Mouse (Mus musculus): ENCODE data around the gene Prpf8.

Prpf8 gene

DNA sequence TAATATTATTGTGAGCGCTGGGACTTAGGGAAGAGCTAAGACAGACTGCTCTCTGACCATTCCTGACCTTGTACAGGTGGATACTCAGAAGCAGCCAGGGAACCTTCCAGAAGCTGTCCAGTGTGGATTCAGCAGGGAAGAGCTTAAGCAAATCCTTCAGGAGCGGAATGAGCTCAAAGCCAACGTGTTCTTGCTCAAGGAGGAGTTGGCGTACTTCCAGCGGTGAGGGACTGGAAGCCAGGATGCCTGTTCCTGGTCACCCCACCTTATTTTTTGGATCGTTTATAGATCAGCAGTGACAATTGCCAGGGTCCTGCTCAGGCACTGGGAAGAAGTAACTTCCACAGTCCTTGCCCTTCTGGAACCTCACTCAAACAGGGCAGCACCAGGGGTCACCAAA, 24.6 kb downstream of the Prpf8 start:
- no peak for TF ChIP-seq GATA4 (IDR thresholded peaks at IDR 0.05; ENCODE audit: insufficient replicate concordance, low read length)

DNA sequence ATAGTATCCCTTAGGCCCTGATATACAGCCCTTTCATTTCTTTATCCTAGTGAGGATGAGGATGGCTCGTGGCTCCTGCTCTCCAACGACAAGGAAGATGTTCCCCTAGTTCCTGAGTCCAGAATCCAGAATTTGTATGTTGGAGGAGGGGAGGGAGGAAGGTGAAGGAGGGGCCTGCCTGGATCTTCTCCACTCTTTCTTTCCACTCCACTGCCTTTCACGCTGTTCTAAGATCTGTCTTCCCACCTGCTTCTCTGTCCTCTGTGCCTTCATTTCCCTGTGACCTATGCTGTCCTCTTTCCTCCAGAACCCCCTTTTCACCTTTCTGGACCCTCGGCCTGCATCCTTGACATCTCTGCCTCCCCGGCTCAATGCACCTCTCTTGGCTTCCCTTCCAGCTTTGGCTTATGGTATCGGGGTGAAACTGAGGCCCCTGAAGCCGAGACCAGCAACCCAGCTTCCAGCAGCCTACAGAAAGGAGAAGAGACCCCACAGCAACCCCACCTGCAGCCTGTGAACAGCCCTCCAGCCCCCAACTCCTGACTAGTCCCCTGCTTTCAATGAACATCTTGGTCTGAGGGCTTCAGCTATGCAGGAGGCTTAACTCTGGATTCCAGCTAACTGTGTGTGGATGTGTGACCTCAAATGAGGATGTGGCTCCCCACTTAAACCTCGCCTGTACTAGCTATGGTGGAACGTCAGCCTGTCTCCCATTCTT, 25.8 kb downstream of the Prpf8 start:
- no peak for TF ChIP-seq GATA4 (IDR thresholded peaks at IDR 0.05; ENCODE audit: insufficient replicate concordance, low read length)

DNA sequence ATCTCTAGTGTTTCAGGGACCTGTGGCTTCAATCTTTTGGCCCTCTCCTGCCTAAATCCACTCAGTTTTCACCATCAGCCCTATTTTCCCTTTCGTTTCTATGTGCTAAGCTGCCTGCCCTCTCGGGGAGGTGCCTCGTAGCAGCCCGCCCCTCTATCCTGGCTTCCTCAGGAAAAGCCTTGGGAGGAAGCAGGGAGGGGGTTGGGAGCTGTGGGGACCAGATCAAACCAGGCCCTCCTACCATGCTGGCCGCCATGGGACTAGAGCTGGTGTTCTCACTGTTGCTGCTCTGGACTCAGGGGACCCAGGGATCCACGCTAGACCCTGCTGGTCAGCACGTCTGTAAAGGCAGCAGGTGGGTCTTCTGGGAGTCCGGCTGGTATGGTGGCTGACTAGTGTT, 26.7 kb downstream of the Prpf8 start, which contains the start of gene Scarf1:
Scarf1 (plus strand) TSS at position 205 of the 400 bp plus-strand sequence.
- no peak for TF ChIP-seq GATA4 (IDR thresholded peaks at IDR 0.05; ENCODE audit: insufficient replicate concordance, low read length)

DNA sequence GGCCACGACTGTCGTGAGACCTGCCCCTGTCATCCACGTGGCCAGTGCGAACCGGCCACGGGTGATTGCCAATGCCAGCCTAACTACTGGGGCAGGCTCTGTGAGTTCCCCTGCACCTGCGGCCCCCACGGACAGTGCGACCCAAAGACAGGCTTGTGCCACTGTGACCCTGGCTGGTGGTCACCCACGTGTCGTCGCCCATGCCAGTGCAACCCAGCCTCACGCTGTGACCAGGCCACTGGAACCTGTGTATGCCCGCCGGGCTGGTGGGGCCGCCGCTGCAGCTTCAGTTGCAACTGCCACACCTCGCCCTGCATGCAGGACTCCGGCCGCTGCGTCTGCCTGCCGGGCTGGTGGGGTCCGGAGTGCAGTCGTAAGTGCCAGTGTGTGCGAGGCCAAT, 28.6 kb downstream of the Prpf8 start:
- TF ChIP-seq GATA4 (IDR thresholded peaks at IDR 0.05; ENCODE audit: insufficient replicate concordance, low read length), result no peak

DNA sequence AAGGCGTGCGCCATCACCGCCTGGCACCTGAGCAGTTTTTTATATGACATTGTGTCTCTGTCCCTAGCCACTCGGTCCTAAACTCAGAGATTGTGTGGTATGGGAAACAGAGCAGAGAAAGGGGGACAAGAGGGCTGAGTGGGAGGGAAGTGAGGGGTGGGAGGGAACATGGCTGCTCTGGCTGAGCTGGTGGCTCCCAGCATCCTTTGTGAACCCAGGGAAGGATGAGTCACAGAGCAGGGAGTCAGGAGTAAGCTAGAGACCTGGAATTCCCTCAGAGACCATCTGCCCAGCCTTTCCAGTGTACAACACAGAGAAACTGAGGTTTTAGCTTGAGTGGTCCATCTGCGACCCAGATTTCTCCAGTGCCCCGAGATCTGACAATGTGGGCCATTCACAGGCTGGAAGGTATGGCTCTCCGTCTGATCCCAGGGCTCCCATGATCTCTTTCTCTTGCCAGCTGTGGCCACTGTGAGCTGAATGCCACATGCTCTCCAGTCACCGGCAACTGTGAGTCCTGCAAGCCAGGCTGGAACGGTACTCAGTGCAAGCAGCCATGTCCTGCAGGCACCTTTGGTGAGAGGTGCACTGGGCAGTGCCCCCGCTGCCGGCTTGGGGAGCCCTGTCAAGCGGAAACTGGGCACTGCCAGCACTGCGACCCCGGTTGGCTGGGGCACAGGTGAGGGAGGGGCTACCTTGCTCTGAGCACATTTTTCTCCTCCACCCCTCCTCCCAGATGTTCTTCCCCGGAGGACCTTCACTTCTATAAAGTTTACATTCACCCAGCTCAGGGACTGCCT, 33.4 kb downstream of the Prpf8 start:
- TF ChIP-seq GATA4 (IDR thresholded peaks at IDR 0.05; ENCODE audit: insufficient replicate concordance, low read length), result no peak

DNA sequence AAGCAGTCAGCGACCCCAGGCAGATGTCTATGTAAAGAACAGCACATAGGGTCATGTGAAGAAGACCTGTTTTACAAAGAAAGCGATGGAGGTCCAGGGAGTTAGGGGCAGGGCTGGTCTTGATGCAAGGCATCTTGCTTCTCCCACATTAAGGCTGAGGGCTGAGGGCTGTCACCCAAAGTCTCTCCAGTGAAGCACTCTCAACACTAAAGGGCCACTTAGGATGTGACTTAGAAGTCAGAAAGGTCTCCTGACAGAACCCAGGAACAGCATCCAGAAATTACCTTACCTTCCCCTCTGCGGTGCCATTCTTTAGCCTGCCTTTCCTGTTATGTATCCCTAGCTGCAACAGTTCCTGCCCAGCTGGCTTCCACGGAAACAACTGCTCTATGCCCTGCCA, 35.0 kb downstream of the Prpf8 start:
- TF ChIP-seq GATA4 (IDR thresholded peaks at IDR 0.05; ENCODE audit: insufficient replicate concordance, low read length), result no peak

DNA sequence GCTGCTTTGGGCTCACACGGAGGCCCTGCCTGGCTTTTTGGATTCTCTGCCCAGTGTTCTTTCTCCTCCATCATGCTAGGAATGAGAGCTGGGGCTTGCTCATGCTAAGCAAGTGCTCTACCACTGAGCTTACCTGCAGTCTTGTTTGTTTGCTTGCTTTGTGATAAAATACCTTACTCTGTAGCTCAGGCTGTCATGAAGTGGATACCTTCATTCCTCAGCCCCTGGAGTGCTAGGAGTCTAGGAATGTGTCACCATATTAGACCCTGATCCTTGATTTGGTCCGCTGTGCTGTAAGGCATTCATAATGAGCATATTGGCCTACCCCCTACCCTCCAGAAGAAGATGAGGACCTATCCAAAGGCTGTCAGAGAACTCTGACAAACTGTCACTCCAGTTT, 36.2 kb downstream of the Prpf8 start:
- TF ChIP-seq GATA4 (IDR thresholded peaks at IDR 0.05; ENCODE audit: insufficient replicate concordance, low read length), result no peak

DNA sequence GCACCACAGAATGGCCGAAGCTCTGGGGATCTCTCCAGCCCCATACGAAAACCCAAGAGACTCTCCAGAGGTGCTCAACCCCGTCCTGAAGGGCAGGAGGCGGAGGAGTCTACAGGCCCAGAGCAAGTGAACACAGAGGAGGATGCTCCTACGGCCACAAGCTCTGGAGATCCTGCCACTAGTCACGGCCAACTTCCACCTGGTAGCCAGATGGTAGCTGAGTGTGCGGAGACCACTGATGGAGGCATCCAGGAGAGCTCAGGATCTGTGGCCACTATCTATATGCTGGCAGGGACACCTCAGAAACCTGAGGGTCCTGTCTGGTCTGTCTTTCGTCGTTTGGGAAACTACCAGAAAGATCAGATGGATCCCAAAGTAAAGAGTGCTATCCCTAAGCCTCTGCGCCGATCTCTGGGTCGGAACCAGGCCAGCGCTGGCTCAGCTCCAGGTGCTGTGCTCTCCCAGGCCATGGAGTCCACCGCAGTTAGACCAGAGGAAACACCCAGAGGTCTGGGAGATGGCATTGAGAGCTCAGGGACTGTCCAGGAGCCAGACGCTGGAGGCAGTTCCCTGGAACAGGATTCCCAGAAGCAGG, 39.0 kb downstream of the Prpf8 start:
- TF ChIP-seq GATA4 (IDR thresholded peaks at IDR 0.05; ENCODE audit: insufficient replicate concordance, low read length), result no peak

DNA sequence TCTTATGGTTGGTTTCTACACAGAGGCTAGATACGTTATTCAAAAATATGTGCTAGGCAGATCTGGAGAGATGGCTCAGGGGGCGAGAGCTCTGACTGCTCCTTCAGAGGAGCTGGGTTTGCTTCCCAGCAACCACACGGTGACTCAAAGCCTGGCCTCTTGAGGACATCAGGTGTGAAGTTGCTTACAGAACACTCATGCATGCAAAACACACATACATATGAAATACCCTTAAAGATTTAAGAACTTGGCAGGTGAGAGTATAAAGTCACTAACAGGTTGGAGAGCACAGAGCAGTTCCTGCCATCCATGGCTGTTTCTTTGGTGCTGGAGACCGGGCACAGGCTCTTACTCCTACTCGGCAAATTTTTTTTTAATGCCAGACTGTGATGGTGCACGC, 40.3 kb downstream of the Prpf8 start:
- no peak for TF ChIP-seq GATA4 (IDR thresholded peaks at IDR 0.05; ENCODE audit: insufficient replicate concordance, low read length)

DNA sequence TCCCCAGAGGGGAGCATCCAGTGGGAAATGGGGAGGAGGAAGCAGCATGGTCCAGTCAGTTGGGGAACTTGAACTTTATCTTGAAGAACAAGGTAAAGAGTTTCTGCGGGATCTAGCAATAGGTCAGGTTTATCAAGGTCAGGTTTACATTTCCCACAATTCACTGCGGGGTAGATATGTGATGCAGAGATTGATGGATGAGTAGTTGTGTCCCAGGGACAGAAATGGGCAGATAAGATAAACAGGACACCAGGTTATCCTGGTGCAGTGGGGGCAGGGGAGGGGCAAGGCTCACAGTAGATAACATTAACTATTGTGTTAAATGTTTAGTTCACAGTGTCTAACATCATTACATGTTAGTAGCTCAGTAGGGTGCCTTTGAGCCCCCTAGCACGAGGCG, 43.2 kb downstream of the Prpf8 start:
- TF ChIP-seq GATA4 (IDR thresholded peaks at IDR 0.05; ENCODE audit: insufficient replicate concordance, low read length), result no peak

DNA sequence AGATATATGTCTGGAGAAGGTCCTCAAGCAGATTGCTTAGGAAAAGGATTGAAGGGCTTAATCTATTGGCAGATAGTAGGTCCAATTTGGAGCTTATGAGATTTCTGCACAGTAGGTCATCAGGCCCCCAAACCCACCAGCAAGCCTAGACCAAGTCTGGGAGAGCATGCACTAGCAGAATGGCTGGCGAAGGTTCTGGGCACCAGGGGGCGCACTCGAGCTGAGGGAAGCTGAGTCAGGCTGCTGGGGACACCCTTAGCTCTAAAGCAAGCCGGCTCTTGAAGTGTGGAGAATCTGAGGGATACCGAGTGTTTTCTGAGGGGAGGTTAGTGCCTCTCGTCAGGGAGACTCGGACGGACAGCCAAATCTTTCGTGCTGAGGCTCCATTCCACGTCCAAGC, 43.7 kb downstream of the Prpf8 start:
- TF ChIP-seq GATA4 (IDR thresholded peaks at IDR 0.05; ENCODE audit: insufficient replicate concordance, low read length), result no peak

DNA sequence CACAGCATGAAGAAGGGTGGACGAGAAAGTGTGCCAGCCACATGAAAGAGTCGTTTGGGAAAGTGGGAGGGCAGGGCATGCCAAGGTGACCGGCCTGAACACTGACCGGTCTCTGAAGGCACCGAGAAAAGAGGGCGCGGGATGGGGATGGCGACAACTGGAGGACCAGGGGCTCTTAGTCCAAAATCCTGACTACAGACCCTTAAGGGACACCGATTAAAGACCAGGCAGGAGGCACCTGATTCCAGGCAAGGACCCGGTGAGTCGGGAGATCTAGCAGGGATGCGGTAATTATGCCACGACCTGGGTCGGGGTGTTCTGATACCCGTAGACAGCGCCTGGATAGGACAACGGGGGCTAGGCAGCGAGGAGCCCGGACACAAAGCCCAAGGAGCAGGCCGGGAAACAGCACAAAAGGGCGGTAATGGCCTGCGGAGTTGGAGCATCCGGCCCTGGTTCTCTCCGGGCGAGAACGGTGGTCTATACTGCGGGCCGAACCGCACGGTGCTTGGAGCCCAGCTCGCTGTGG, 44.3 kb downstream of the Prpf8 start:
- TF ChIP-seq GATA4 (IDR thresholded peaks at IDR 0.05; ENCODE audit: insufficient replicate concordance, low read length), result no peak

DNA sequence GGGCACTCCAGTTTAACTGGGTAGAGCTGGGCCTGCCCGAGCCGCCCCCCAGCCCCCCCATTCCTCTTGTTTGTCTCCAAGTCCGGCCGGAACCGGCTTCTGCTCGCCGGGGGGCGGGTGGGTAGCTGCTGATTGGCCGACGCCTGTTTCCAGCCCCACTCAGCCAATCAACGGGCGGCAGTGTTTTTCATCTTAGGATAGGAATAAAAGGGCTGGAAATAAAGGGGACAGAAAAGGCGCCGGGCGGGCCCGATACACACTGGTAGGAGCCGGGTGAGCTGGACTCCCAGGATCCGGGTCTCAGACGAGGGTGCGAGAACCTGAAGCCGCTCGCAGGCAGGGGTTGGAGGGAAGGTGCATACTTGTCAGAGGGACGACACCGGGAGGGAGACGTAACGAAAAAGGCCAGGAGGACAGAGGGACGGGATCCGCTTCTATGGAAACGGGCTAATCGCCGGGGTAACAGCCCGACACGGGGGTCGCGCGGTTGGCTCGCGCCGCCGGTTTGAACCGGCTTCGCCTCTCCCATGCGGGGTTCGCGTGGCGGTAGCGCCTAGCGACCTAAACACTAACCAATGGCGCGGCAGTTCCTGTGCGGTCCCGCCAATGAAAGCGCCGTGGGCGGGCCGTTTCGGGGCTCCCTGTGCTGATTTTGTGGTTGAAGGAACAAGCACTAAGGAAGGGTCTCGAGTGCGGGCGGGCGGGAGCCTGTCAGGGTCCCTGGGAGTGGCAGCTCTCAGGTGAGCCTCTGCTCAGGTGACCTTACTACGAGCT, 45.0 kb downstream of the Prpf8 start, which contains the start of gene Slc43a2:
Slc43a2 (plus strand) TSS at position 226 of the 774 bp plus-strand sequence.
- no peak for TF ChIP-seq GATA4 (IDR thresholded peaks at IDR 0.05; ENCODE audit: insufficient replicate concordance, low read length)

DNA sequence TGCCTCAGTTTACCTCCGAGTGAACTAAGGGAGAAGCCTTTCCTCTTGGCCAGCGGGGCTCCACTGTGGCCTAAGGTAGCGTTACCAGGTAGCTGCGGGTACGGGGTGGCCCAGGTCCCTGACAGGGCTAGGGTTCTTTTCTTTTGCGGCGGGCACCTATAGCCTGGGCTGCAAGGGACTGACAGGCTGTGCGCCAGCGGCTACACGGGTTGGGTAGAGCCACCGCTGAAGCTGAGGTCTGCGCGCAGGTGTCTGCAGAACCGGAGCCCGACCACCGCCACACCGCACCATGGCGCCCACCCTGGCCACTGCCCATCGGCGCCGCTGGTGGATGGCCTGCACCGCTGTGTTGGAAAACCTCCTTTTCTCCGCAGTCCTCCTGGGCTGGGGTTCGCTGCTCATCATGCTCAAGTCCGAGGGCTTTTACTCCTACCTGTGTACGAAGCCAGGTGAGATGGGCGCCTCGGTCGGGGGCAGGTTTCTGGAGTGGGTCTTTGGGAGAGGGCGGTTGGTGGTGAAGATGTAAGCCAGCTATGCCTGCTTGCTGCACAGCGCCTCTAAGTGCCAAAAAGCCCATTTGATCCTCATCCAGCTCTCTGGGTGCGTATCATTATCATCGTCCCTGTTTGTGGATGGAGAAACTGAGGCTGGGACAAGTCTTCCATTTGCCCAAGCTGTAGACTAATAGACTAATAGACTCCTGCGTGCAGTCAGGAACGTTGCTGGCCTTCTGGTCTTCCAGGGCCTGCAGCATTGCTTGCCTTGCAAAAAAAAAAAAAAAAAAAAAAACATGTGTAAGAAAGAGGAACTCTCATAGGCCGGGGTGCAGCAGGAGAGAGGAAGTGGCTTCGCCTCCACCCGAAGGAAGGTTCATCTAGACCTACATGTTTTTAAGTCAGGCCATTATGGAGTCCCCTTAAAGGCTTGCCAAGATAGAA, 46.0 kb downstream of the Prpf8 start:
- TF ChIP-seq GATA4 (IDR thresholded peaks at IDR 0.05; ENCODE audit: insufficient replicate concordance, low read length), result no peak

All from liver, adult (tissue).